Mouse (Mus musculus): ENCODE data around the gene Nrap. TPM values are rescaled to one million over a fixed set of nuclear protein-coding genes. Genes with fewer than 3 reads are reported as not detected.

The Nrap gene
- total and polyA plus RNA-seq, 2 experiments from 2014 or later, result 0.30 to 0.37 TPM

DNA sequence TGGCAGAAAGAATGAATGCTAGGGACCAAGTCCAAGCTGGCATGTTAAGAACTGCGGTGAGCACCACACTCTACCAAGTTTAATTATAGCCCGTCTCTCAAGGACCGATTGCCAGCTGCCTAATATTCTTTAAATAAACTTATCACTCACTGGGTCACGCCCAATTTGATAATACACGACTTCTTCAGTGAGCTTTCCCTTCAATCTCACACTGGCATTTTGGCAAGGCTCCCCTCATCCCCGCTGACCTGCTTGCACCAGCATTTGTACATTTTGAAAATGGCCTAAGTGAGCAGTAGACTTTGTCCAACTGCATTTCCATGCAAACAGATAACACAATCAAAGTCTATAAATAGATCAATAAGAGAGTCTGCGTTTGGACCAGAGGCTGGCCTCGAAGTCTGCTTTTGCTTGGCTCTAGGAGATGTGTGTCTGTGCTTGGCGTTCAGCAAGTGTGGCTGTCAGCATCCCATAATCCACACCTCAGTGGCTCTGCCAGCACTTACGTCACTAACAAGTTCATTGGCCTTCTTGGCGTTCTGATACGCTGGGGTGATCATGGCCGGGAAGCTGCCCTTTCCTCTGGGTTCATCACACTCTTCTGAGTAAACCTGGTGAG is 11.2 kb downstream of the Nrap start:
- H3K4me1 ChIP-seq (ENCODE audit: insufficient read depth, low read length), result no peaks in the 10 kb centered on the region; the same call in 1 of the 2 replicates
- no peaks in the 10 kb centered on the region for H3K9me3 ChIP-seq (ENCODE audit: low read length)
- H3K36me3 ChIP-seq (ENCODE audit: insufficient read depth, low read length), result no peaks in the 10 kb centered on the region
- no peak for DNase-seq (ENCODE audit: low spot score)
- no peak overlapping the region for H3K9ac ChIP-seq (replicated peaks; ENCODE audit: low read length)
- WGBS, result 73% methylated on average over 13 of the region's 13 CpGs
- H3K27ac ChIP-seq, result no peak overlapping the region
- no peak overlapping the region for H3K4me3 ChIP-seq (ENCODE audit: low read length)
- no peak overlapping the region for H3K4me2 ChIP-seq (ENCODE audit: low read depth, low read length)
- no peak for ATAC-seq
- H3K27me3 ChIP-seq (ENCODE audit: insufficient read depth, low read length), result no peaks in the 10 kb centered on the region
- no peak for TF ChIP-seq CTCF (IDR thresholded peaks at IDR 0.05; ENCODE audit: low read depth)

DNA sequence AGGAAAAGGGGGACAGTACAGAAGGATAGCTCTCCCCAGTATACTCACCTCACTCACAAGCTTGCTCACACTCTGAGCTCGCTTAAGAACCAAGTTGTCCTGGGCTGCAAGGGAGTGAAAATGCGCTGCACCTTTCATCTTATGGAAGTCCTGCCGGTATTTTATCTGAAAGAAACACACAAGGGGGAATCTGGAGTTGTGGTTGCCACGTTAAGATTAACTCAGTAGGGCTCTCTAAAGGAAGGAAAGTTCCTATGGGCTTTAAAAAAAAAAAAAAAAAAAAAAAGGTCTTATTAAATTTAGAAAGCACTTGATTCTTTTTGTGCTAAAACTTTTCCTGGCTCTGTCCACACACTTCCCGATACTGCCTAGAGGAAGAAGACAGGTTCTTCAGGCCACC is 11.8 kb downstream of the Nrap start:
- no peak overlapping the region for H3K9ac ChIP-seq (replicated peaks; ENCODE audit: low read length)
- H3K27me3 ChIP-seq (ENCODE audit: insufficient read depth, low read length), result no peaks in the 10 kb centered on the region
- ATAC-seq (no peak), DNase-seq (ENCODE audit: low spot score) (no peak)
- no peak overlapping the region for H3K4me2 ChIP-seq (ENCODE audit: low read depth, low read length)
- no peaks in the 10 kb centered on the region; the same call in 1 of the 2 replicates for H3K4me1 ChIP-seq (ENCODE audit: insufficient read depth, low read length)
- H3K9me3 ChIP-seq (ENCODE audit: low read length), result no peaks in the 10 kb centered on the region
- H3K27ac ChIP-seq, result no peak overlapping the region
- 88% methylated on average over 5 of the region's 5 CpGs for WGBS
- no peak overlapping the region for H3K4me3 ChIP-seq (ENCODE audit: low read length)
- no peak for TF ChIP-seq CTCF (IDR thresholded peaks at IDR 0.05; ENCODE audit: low read depth)
- H3K36me3 ChIP-seq (ENCODE audit: insufficient read depth, low read length), result no peaks in the 10 kb centered on the region

DNA sequence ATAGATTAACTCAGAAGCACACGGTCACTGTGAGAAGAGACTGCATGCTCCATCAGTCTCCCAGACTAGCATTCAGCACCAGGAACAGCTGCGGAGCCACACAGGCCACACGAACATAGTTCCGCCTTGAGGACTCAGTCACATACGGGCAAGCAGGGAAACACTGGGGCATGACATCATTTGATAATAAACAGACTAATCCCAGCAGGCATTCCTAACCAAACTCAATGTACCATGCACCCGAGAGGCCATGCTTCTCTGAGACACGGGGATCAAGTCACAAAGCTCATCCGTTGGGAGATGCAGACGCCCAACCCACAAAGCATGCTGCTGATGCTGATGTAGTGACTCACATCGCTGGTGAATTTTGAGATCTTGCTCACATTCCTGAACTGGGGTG is 15.8 kb downstream of the Nrap start:
- no peak for DNase-seq (ENCODE audit: low spot score)
- H3K27ac ChIP-seq, result no peak overlapping the region
- H3K36me3 ChIP-seq (ENCODE audit: insufficient read depth, low read length), result no peaks in the 10 kb centered on the region
- no peak for ATAC-seq
- 62% methylated on average over 10 of the region's 10 CpGs for WGBS
- H3K9ac ChIP-seq (replicated peaks; ENCODE audit: low read length), result no peak overlapping the region
- no peaks in the 10 kb centered on the region; the same call in 1 of the 2 replicates for H3K4me1 ChIP-seq (ENCODE audit: insufficient read depth, low read length)
- no peak overlapping the region for H3K4me3 ChIP-seq (ENCODE audit: low read length)
- no peak overlapping the region for H3K4me2 ChIP-seq (ENCODE audit: low read depth, low read length)
- H3K27me3 ChIP-seq (ENCODE audit: insufficient read depth, low read length), result no peaks in the 10 kb centered on the region
- H3K9me3 ChIP-seq (ENCODE audit: low read length), result no peaks in the 10 kb centered on the region
- no peak for TF ChIP-seq CTCF (IDR thresholded peaks at IDR 0.05; ENCODE audit: low read depth)

DNA sequence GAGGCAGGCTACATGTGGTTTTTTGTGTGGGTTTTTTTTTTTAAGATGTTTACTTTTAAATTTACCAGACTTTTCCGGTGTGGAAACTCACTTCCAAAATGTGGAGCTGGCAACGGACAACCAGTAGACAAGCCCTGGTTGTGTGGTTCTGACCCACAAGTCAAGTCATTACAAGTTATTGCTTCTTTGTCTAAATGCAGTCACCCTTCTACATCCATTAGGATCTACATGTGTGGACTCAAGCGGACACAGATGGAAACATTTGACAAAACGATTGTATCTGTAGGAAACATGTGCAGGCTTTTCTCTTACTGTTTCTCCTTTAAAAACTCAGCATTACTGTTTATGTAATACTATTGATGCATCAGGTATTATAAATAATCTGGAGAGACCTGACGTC is 16.6 kb downstream of the Nrap start:
- H3K4me3 ChIP-seq (ENCODE audit: low read length), result no peak overlapping the region
- H3K4me1 ChIP-seq (ENCODE audit: insufficient read depth, low read length), result no peaks in the 10 kb centered on the region; the same call in 1 of the 2 replicates
- no peaks in the 10 kb centered on the region for H3K9me3 ChIP-seq (ENCODE audit: low read length)
- H3K27me3 ChIP-seq (ENCODE audit: insufficient read depth, low read length), result no peaks in the 10 kb centered on the region
- no peaks in the 10 kb centered on the region for H3K36me3 ChIP-seq (ENCODE audit: insufficient read depth, low read length)
- no peak for ATAC-seq
- whole genome bisulfite sequencing, result 91% methylated on average over 5 of the region's 5 CpGs
- TF ChIP-seq CTCF (IDR thresholded peaks at IDR 0.05; ENCODE audit: low read depth), result no peak
- no peak for DNase-seq (ENCODE audit: low spot score)
- no peak overlapping the region for H3K27ac ChIP-seq
- no peak overlapping the region for H3K9ac ChIP-seq (replicated peaks; ENCODE audit: low read length)
- H3K4me2 ChIP-seq (ENCODE audit: low read depth, low read length), result no peak overlapping the region

DNA sequence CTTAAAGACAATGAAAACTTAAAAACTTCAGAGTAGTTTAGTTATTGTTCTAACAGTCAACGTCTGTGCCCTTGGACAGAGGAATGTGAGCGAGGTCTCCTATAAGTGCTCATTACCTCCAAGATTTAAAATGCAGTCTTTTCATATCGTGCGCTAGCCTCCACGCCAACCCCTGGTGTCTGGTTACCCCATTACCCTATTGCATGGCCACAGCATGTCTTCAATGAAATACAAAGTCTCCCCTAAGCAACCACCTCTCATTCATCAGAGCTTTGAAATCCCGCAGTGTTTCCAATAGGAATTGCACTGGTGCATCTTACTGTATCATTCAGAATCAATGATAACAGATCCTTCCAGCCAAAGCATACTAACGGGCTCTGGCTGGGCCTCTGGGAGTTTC is 17.6 kb downstream of the Nrap start:
- ATAC-seq, result no peak
- no peak overlapping the region for H3K4me2 ChIP-seq (ENCODE audit: low read depth, low read length)
- 74% methylated on average over 7 of the region's 7 CpGs for WGBS
- H3K9me3 ChIP-seq (ENCODE audit: low read length), result no peaks in the 10 kb centered on the region
- TF ChIP-seq CTCF (IDR thresholded peaks at IDR 0.05; ENCODE audit: low read depth), result no peak
- no peak overlapping the region for H3K4me3 ChIP-seq (ENCODE audit: low read length)
- no peak overlapping the region for H3K27ac ChIP-seq
- no peak overlapping the region for H3K9ac ChIP-seq (replicated peaks; ENCODE audit: low read length)
- no peaks in the 10 kb centered on the region; the same call in 1 of the 2 replicates for H3K4me1 ChIP-seq (ENCODE audit: insufficient read depth, low read length)
- H3K27me3 ChIP-seq (ENCODE audit: insufficient read depth, low read length), result no peaks in the 10 kb centered on the region
- no peak for DNase-seq (ENCODE audit: low spot score)
- no peaks in the 10 kb centered on the region for H3K36me3 ChIP-seq (ENCODE audit: insufficient read depth, low read length)

DNA sequence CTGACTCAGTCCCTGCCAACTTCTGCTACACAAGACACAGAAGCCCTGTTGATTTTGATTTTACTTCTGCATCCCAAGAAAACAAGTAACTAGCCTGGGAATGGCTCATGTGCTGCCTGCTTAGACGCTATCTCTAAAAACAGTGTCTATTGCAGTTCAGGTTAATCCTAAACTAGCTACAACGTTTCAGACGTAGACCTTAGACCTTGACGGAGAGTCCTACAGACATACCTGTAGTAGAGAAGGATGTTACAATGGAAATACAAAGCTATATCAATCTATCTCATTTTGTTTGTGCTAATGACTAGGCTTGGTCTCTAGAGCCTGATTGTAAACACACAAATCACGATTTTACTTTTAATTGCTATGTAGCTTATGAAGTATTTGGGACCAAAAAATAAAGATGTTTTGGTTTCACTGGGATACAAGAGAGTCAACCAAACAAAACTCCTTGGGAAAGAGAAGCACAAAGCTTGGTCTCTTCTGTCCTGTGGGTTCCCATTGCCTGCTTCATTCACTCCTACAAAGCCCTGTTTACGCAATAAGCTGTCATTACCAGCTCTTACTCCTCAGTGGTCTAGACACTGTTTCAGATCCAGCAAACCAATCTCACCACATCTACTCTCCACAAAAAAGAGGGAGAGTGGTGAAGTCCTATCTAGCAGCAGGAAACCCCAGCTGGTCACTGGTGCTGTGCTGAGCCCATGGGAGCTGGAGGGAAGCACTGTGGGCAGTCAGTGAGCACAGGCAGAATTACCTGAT is 19.3 kb downstream of the Nrap start:
- Histone ChIP-seq H3K9ac (replicated peaks; ENCODE audit: low read length) (no peak overlapping the region), H3K9me3 (ENCODE audit: low read length) (no peaks in the 10 kb centered on the region), H3K36me3 (ENCODE audit: insufficient read depth, low read length) (no peaks in the 10 kb centered on the region), H3K4me3 (ENCODE audit: low read length) (no peak overlapping the region), H3K4me2 (ENCODE audit: low read depth, low read length) (no peak overlapping the region), H3K27ac (no peak overlapping the region), H3K4me1 (ENCODE audit: insufficient read depth, low read length) (no peaks in the 10 kb centered on the region; the same call in 1 of the 2 replicates), H3K27me3 (ENCODE audit: insufficient read depth, low read length) (no peaks in the 10 kb centered on the region)
- TF ChIP-seq CTCF (IDR thresholded peaks at IDR 0.05; ENCODE audit: low read depth), result no peak
- ATAC-seq (no peak), DNase-seq (ENCODE audit: low spot score) (no peak)
- 91% methylated on average over 6 of the region's 6 CpGs for WGBS

DNA sequence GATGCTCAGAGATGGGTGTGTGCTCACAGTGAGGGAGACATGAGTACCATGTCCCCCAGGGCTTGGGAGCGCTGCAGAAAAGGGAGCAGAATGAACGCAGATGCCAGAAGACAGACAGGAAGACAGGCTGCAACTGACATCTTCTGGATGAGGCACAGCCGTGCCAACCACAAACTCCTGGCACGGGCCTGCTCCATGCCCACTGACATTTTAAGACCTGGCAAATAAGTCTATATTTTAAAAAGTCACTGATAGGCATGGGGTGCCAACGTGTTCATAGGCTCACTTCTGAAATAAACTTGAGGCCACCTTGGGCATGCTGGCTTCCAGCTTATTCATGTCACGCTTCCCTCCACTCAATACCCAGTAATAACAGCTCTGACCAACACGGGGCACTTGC is 20.9 kb downstream of the Nrap start:
- H3K27ac ChIP-seq, result no peak overlapping the region
- no peaks in the 10 kb centered on the region; the same call in 1 of the 2 replicates for H3K4me1 ChIP-seq (ENCODE audit: insufficient read depth, low read length)
- no peak overlapping the region for H3K9ac ChIP-seq (replicated peaks; ENCODE audit: low read length)
- DNase-seq (ENCODE audit: low spot score) (no peak), ATAC-seq (no peak)
- no peak overlapping the region for H3K4me2 ChIP-seq (ENCODE audit: low read depth, low read length)
- TF ChIP-seq CTCF (IDR thresholded peaks at IDR 0.05; ENCODE audit: low read depth), result no peak
- no peaks in the 10 kb centered on the region for H3K27me3 ChIP-seq (ENCODE audit: insufficient read depth, low read length)
- no peak overlapping the region for H3K4me3 ChIP-seq (ENCODE audit: low read length)
- H3K36me3 ChIP-seq (ENCODE audit: insufficient read depth, low read length), result no peaks in the 10 kb centered on the region
- no peaks in the 10 kb centered on the region for H3K9me3 ChIP-seq (ENCODE audit: low read length)
- 69% methylated on average over 7 of the region's 7 CpGs for WGBS
